Mouse (Mus musculus) thymus, adult 2 months (tissue): ENCODE results near the gene E330034G19Rik.

Experiments used
- CTCF ChIP-seq: fragments of 200-500 bp; IDR thresholded peaks from 2 replicates; pipeline ENCODE4 v1.5.1; 2012; ENCODE audit warnings: mild to moderate bottlenecking, control low read depth, low read length, moderate library complexity, borderline replicate concordance; ENCODE audit not compliant: control insufficient read depth, poor library complexity, insufficient read depth; ENCODE audit errors: extremely low read depth
- POLR2A ChIP-seq: fragments of 200-500 bp; IDR thresholded peaks from 2 replicates; pipeline ENCODE4 v1.6.1; 2012; ENCODE audit warnings: mild to moderate bottlenecking, low read length, control low read depth, moderate library complexity; ENCODE audit not compliant: control insufficient read depth, poor library complexity, insufficient read depth; ENCODE audit errors: extremely low read depth

DNA sequence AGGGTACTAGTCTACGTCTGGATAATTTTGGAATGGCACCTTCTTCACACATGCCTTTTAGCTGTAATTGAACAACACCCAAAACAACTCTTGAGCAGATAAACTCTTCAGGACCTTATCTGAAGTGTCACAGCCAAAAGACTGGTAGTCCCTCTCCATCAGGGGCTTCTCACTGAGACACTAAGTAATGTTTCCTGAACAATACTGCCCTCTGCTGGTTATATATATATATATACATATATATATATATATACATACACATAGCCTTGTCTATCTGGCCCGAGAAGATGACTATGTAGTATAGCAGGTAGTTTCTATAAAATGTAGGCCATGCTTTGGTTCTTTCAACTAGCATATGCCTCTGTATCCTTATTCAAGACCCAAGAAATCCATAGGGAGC, 17.5 kb upstream of the E330034G19Rik start:
- TF ChIP-seq POLR2A (no peak), CTCF (no peak)
